Mouse (Mus musculus): Measurements from ENCODE around the gene Rsph3a.

GRCm38 (mm10) chr17:7897120-7897519 is 48.3 kb upstream of the Rsph3a start:
- TF ChIP-seq GATA1 (IDR thresholded peaks at IDR 0.05; ENCODE audit: borderline replicate concordance, low read length) (no peak), FLI1 (IDR thresholded peaks at IDR 0.05; ENCODE audit: low read length) (no peak)

Measured in megakaryocyte, embryonic 14.5 days (primary cell).